ENCODE assay signal across 20 mouse cellular contexts in the genomic region with DNA sequence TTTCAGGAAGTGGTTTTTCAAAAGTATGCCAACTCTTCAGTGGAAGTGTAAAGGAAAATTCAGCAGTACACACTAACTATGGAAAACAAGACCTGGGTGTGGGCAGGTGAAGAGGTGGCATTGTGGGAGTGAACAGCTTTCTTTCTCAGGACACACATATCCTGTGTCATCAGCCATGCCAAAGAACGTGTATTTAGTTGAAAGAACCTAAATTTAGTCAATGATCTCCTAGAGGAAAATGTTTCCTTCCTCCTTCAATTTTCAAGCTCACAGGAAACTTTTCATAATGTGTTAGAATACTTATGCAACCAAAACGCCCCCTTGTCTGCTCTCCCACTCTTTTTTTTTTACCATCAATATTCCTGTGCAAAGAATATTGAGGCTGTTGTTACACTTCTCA. TPM values are rescaled to one million over a fixed set of nuclear protein-coding genes. Genes with fewer than 3 reads are reported as not detected.
"Had no signal": no experiment of that assay in that cellular context is flagged by ENCODE, and none has a peak within 500 bp of the region (broad histone marks: within the 10 kb centered on the region; RNA-seq: fewer than 3 reads in every experiment).

No protein-coding gene starts in this region.

- H3K27me3 ChIP-seq: midbrain, embryonic 12.5 days; neural tube, embryonic 13.5 days; neural tube, embryonic 15.5 days had no signal

- ATAC-seq: midbrain, embryonic 16.5 days had no signal

- H3K4me2 ChIP-seq: lung, embryonic 14.5 days; midbrain, embryonic 12.5 days; neural tube, embryonic 13.5 days; neural tube, embryonic 15.5 days had no signal

- H3K4me3 ChIP-seq: midbrain, embryonic 10.5 days; midbrain, embryonic 12.5 days; myocyte; neural tube, embryonic 13.5 days; neural tube, embryonic 15.5 days had no signal

- DNase-seq: lung, adult 18-20 months; lung, embryonic 14.5 days; lung, postnatal 10 days; lung, postnatal 4 days; midbrain, embryonic 14.5 days; retina, postnatal 1 day; right cerebral cortex, postnatal 14 days; right cerebral cortex, postnatal 4 days; spleen, adult 18-20 months; thymus, adult 2 months; thymus, postnatal 25 days; thymus, postnatal 4 days had no signal

- H3K9ac ChIP-seq: lung, embryonic 14.5 days; midbrain, embryonic 12.5 days; neural tube, embryonic 13.5 days; neural tube, embryonic 15.5 days had no signal

- H3K9me3 ChIP-seq: midbrain, embryonic 10.5 days; midbrain, embryonic 12.5 days; neural tube, embryonic 13.5 days; neural tube, embryonic 15.5 days had no signal

- H3K36me3 ChIP-seq: midbrain, embryonic 10.5 days; midbrain, embryonic 12.5 days; neural tube, embryonic 13.5 days; neural tube, embryonic 15.5 days had no signal

- H3K27ac ChIP-seq: midbrain, embryonic 10.5 days; midbrain, embryonic 12.5 days; neural tube, embryonic 13.5 days; neural tube, embryonic 15.5 days had no signal

- H3K4me1 ChIP-seq: midbrain, embryonic 10.5 days; midbrain, embryonic 12.5 days; neural tube, embryonic 13.5 days; neural tube, embryonic 15.5 days had no signal

RNA-seq across cellular contexts. Expression of gene Phex, which starts 23.9 kb away (rescaled TPM):
- polyA plus RNA-seq: liver, embryonic 16.5 days; small intestine, adult 2 months; thymus, adult 2 months had no signal
